Mouse (Mus musculus) T-helper 2 cell (primary cell): ENCODE measurements at regions not wholly inside any gene's neighbourhood (a gene's known extent, or its start where the extent isn't known, plus 50 kb on each side); places are given as distances from the start of the nearest gene placed in this dataset.

ENCODE experiments used
- in situ Hi-C: fragments of 300-600 bp; cut with MboI, MseI; formaldehyde crosslinking; loops from one replicate; pipeline ENCODE4 v1.15.1; 2025; ENCODE audit warnings: high pct_unique_total_duplicates

DNA sequence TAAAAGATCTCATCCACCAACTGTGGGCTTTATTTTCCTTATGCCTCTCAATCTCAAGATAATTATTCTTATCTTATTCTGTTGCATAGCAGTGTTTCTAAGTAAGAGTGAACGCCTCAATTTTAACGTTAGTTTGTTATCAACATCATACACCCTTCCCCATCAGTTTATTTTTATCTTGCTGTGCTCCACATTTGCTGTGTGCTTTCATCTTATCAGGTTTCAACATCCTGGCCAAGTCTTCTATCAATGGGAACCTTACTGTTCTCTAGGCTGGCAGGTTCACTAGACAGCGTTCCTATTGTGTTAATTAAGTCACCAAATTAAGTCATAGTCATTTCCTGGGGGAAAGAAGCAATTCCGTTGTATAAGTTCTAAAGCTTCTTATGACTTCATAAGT, 263.1 kb upstream of the Etaa1 start:
- in situ Hi-C loops = loop anchor here (10.0 kb wide), 1 partner anchor 718 kb away; no protein-coding TSS in a partner anchor

DNA sequence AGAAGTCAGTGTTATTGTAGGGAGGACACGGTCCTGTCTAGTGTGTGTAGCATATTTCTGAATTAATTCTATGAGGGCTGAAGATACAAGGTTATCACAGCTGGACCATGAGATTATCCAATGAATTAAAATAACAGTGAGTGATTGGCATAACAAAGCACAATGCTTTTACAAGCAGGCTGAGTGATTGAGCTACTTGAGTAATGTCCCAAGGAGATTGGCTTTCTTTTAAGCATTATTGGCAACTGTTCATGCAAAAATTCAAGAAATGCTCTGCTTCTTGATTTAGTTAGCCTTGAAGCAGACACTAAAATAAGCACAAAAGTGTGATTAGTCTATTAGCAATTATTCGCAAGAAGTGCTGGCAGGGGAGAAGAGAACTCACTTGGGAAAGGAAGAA, 219.4 kb upstream of the Etaa1 start:
- in situ Hi-C loops = loop anchor here (10.0 kb wide), 1 partner anchor 448 kb away; no protein-coding TSS in a partner anchor

DNA sequence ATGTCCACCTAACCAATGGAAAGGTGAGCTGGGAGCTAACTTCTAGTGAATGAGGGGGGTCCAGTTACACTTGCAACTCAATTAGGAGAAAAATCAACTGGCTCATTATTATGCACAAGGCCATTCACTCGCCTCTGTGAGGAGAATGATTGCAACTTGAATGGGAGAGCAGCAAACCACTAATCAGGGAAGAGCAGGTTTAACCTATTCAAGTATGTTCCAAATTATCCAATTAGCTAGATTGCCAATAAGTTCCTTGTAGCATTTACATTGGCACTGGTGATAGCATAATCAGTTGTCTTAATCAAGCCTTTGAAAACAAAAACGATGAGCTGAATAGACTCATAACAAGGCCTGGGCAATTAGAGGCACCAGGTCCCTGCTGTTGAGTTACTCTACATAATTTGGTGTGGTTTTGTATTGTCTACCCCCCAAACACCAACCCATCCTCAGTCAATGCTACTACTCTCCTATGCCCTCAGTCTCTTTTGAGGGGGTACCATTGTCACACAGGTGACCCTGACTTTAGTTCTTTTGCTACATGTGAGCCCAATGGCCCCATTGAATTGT, 217.6 kb upstream of the Etaa1 start:
- in situ Hi-C loops = loop anchor here (10.0 kb wide), 1 partner anchor 446 kb away; no protein-coding TSS in a partner anchor

DNA sequence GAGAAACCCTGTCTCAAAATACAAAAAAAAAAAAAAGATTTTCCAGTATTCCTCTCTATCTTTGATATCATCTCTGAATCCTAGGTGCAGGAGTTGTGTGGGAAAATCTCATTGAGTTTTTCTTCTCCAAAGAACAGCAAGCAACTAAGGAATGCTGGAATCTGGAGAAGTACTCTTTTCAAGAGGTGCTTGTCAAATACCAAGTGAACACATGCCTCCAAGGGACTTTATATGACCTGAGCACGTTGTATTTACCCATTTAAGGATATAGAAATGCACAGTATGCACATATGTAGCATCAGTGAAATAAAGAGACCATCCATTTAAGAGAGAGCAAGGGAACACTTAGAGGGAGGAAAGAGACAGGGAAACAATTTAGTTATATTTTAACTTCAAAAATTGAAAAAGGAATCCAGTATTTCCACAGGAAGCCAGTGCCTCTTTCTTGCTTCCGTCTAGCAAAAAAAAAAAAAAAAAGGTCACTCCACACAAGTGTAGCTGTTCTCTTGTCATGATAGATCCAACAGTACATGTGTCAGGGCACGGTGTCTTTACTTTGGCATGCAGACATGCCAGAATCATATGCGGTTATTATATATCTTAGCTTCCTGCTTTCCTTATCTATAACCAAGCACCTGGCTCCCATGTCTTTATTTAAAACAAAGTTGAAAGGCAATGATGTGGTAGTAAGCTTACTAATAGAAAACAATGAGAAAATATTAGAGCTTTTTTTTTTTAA, 212.1 kb upstream of the Etaa1 start:
- in situ Hi-C loops = no loop called here

DNA sequence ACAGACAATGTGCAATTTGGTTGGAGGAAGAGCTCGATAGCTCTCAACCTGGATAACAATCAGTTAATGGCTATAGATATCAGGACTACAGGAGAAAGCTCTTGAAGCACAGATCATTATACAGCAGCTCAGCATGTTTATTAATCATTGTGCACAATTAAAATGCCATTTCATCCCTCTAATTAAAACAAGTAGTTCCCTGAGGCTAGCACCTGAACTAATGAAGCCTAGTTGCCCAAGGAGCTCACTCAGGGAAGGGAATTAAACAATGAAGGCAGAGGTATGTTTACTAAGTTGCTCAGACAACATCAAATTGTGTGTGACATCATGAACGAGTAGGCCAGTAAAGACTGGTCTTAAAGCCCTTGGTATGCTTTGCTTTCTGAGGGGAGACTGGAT, 210.3 kb upstream of the Etaa1 start:
- in situ Hi-C loops = no loop called here

DNA sequence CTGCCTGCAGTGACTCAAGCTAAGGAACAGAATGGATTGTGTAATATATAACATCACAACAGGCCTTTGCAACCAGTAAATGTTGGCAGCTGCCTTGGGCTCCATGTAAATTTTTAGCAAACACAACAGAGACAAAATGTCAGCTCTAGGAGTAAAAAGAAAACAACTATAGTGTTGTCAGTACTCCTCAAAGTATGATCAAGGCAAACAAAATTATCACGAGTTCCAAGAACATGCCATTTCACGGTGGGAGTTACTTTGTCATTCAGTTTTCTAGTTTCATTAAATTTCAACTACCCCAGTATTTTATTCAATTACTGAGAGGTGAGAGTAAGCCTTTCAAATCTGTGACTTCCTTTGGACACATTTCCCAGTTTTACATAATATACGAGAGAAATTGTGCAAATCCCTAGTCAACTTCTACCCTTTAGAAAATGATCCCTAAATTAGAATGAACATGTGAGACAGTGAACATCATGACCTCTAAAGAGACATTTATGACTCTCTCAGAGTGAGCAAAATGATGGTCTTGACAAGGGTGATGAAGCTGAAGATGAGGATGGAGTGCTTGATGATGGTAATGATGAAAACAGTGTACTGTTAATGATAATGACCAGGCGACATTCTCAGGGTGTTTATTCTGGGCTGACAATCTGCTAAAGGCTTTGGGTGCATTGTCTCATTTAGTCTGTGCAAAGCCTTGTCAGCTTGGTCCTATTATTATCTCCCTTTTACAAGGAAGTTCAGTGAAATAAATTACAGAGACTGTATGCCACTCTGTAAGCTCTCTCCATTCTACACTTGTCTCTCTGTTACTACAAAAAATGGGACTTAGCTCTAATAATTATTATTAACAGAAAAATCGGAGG, 209.7 kb upstream of the Etaa1 start:
- in situ Hi-C loops = no loop called here

DNA sequence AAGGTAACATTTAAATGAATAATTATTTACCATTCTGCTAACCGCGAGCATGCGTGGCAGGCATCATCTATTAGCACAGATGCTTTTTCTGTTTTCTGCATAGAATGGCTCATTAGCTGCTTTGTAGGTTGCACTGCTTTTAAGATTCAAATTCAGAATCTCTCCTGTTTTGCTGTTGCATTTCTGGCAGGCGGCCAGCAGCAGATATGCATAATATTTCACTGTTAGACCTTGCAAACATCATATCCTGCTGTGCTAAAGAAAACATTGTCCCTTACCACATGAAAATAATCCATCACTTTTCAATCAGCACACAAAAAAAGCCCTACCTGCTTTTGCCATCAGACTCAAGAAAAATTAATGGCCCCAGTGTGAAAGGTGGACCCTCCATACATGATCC, 202.8 kb upstream of the Etaa1 start:
- in situ Hi-C loops = no loop called here

DNA sequence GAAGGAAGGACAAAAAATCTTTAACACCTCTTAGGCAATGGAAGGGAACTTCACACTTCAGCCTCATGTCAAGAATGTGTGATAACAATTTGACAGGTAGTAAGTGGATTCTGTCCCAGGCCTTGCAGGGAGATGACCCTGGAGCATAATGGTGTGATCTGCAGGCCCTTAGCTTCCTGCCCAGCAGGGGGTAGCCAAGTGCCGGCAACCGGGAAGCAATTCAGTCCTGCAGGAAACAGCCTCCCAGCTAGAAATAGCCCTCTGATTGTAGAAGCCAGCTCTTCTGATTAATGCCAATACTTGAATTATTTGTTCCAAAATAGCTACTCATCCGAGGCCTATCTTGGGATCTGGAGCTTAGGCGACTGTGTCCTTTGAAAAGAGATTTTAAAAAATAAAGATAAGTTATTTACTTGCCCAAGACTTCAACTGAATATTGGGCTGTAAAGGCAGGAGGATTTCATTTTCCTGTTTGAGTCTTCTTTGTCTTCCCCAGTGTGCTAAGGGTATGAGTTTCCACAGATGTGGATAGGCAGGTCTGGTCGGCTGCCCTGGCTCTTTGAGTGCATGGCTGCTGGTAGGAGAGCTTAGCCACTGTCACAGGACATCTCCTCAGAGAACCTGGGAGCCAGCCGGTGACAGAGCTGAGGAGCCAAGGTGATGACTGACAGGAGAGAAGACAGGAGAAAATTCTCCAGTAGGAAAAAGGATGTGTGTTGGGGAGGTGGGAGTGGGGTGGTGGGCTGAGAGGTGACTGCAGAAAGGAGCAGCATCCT, 198.3 kb upstream of the Etaa1 start:
- in situ Hi-C loops = no loop called here

DNA sequence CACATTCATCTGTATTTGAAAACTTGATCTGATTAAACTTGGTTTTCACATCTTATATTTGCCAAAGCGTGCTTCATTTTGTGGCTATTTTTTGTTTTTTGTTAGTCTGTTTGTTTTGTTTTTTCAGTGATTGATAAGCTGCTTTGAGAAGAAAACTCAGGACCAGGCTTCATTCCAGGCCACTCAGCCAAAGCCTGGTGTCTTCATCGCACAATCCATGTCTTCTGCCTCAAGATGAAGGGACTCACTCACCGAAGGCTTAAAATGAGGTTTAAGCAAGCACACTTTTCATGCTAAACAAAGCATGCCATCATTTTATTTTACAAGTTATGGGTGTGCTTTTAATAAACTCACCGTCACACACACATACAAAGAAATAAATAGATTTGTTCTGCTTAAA, 197.7 kb upstream of the Etaa1 start:
- in situ Hi-C loops = no loop called here

DNA sequence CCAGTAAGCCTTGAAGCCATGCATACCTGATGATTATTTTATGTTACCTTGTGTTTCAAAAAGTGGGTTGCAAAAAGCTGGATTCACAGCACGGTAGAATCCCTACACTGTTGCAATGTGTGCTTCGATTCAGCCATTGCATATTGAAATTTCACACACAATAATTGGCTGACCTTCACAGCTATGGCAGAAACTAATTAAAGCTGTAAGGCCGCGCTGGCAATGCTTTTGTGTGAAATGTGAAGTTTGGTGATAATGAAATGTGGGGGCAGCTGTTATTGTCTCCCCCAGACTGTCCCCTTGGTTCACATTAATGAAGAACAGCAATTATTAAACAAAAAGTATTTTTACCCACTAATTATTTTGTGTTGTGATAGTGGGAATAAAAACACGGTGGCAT, 173.8 kb upstream of the Etaa1 start:
- in situ Hi-C loops = no loop called here

DNA sequence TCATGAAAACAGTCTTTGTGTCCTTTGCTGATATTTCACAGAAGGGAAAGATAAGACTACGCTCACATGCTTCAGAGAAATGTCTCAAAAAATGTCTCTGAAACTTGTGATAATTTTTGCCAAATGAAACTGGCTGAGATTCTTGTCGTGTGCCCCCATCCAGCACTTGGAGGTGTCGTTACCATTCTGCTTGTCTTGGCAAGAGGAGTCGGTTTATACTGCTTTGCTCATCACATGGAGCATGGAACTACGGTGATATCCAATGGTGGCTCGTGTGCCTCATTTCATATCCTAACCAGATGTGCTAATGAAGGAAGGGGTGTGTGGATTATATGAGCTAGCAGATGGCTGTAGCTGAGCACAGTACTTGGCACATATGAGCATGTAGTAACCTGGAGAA, 169.4 kb upstream of the Etaa1 start:
- in situ Hi-C loops = no loop called here

DNA sequence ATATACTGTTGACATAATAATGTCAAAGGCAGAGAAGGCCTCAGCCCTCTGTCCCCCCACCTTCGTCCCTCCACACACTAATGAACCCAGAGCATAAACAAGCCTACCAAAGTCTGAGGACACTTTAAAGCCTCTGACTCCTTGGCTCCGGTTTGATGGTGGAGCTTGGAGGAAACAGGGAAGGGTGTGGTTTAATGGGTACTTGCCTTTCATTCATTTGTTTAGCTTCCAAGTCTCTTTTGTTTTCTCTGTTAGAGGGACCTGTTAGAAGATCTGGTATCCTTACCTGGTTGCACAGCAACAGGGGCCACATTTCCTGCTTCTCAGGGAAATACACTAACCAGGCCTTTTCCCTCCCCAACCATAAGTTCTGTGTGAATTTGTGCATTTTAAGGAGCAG, 168.9 kb upstream of the Etaa1 start:
- in situ Hi-C loops = no loop called here

DNA sequence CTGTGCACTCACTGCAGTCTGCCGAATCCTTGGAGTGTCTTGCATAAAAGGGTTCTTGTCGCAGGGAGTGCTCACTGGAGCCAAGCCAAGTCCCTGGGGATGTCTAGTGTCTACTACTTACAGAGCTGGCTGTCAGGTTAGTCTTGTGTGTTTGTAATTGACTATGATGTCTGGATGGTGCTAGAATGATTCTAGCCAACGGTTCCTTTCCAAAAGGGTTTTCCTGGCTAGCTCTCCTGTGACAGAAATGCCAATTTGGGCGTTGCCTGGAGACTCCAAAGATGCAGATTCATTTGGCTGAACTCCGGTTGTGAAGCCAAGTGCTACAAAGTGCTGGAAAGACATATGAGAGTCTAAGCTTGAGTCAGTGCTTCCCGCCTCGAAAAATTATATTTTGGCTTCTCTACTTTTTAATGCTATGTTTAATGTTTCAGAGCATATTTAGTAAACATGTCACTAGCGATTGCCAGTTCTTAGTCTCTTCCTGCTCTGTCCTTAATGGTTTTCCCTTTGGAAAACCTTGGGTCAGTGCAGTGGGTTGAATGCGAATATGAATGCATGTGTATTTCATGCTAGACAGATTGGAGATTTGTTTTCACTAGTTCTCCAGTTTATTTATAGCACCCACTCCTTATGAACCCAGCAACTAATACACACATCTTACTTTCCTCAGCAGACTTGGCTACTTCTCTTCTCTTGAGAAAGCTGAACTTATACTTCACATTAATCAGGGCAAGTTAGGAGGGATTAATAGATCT, 162.2 kb upstream of the Etaa1 start:
- in situ Hi-C loops = no loop called here

DNA sequence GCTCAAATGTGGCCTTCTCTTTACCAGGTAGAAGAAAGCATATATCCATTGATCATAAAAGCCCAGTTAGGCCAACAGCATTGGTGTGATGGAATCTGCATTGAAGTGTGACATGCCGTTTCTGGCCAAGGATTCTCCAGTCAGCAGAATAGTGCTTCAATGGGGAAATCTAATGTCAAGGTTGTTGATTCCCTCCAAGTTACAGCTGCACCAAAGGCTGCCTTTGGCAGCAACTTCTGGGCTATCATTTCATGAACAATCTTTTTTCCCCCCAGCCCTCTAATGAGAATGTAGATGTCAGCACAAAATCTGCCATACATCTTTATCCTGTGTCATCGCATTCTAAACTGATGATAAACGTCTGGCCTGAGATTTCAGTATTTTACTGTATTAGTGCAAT, 149.2 kb upstream of the Etaa1 start:
- in situ Hi-C loops = no loop called here

DNA sequence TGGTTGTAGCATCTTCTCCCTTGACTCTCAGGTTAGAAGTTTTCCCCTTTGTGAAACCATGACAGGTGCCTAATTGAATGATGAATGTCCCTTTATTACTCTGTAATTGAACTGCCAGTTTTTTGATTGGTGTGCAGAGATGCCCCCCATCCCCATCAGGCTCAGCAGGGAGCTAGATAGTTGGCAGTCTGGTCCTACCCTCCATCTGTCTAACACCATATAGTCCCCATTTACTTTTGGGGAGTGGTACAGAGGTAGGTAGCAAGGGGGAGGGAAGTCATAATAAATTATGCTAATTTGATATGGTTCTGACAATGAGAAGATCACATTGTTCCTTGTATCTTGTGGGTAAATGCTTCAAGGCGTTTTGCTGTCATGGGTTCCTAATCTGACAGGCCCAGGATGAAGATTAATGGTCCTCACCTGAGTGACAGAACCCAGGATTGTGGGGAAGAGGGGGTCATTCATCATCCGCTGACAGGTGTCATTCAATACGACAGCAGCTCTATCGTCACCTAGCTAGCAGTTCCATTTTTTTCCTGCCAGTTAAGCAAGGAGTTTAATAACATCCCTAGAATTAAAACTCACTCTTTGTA, 122.3 kb upstream of the Etaa1 start:
- in situ Hi-C loops = no loop called here

DNA sequence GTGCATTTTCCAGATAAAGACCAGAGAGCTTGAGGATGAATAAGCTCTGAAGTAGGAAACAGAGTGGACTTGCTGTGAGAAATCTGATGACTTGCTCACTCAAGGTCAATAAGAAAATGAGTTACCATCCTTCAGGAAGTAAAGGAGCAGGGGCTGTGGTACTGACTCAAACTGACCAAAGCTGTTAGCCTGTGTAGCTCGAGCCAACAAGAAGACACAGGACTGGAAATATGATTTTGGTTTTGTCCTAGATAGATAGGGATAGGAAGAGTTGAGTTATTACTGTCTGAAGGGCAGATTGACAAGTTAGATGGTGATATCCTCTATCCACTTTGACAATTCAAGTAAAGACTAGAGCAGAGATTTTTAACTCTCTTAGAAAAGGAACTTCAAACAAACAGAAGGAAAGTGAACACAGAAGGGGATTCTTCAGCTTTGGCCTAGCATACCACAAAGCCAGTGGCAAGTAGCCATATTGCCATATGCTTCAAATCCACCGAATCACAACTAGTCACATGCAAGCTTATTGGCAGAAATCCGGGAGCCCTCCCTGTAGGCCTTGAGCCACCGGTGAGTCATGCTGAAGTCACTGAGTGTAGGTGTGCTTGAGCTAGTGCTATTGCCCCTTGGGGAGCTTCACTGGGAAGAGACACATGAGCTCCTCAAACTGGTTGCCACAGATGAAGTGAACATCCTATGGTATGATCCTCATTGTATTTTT, 117.1 kb upstream of the Etaa1 start:
- in situ Hi-C loops = no loop called here

DNA sequence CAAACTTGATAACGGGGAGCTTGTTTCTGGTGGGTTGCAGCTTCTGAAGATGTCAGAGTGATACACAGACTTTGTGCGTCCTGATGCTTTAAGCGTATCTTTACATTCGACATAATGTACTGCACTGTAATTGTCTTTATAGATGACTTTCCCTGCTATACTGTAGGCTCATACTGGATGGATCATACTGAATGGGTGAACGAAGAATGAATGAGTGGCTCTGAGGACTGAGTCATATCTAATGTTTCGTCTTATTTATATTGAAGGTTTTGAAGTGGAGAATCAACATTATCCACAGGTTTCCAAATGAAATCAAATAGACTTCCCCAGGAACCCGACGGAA, 116.3 kb upstream of the Etaa1 start:
- in situ Hi-C loops = no loop called here

DNA sequence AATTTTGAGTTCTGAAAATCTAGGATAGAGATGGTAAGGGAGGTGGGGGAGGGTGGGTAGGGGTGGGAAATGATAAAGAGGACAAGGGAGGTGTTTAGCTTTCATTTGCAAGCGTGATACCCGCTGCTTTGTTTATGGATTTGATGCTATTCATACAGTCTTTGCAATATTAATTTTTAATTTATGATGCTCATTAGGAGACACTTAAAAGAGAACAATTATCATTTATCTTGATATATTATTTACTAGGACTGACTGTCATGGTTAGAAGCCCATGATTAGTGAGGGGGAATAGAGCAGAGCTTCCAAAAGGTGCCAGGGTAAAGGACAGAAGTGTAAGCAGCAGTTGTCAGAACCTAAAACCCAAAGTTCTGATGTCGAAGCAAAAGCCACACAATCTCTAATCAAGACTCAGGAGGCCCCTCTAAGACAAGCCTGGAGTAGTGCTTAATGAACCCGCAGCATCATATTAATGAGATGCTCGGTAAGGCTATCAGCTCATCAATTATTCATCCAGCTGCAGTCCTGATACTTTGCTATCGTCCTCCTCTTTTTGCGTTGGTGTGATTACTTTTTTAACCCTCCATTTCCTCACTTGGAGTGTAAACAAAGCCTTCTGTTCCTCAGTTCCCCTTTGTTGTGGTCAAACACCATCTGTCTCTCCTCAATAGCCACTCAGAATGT, 115.8 kb upstream of the Etaa1 start:
- in situ Hi-C loops = no loop called here

DNA sequence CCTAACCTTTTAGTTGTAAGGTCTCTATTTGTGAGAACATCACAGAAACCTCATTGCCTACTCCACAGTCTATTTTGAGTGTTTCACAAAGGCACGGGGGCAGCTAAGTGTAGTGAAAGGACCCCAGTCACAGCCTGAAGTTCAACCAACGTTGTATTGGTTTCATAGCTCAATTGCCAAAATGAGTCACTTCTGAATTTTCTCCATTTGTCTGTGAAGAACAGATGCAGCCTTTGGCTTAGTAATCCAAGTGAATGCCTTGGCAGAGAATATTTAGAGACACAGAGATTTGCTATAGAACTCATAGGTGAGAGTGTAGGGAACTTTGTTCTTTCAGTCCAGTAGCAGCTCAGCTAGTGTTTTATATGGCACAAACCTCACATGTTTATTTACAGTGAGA, 114.4 kb upstream of the Etaa1 start:
- in situ Hi-C loops = no loop called here

DNA sequence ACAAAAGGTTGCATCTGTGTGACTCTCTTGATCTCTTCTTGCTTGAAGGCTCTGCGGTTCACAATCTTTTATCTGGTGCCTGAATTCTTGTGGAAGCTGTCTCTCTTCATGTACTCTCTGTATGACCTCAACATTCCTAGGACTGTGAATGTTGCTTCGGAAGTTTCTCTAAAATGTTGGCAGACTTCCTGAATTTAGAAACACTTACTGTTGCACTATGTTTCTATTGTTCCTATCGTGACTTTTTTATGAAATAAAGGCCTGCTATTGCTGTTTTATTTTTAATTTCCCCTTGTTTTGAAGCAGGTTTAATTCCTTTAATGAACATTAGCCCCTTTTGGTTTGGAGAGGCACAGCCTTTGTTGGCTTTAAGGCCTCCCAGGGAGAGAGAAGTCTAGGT, 114.0 kb upstream of the Etaa1 start:
- in situ Hi-C loops = no loop called here
